Comparison of ENCODE assay signal across 8 mouse cellular contexts in the genomic region with DNA sequence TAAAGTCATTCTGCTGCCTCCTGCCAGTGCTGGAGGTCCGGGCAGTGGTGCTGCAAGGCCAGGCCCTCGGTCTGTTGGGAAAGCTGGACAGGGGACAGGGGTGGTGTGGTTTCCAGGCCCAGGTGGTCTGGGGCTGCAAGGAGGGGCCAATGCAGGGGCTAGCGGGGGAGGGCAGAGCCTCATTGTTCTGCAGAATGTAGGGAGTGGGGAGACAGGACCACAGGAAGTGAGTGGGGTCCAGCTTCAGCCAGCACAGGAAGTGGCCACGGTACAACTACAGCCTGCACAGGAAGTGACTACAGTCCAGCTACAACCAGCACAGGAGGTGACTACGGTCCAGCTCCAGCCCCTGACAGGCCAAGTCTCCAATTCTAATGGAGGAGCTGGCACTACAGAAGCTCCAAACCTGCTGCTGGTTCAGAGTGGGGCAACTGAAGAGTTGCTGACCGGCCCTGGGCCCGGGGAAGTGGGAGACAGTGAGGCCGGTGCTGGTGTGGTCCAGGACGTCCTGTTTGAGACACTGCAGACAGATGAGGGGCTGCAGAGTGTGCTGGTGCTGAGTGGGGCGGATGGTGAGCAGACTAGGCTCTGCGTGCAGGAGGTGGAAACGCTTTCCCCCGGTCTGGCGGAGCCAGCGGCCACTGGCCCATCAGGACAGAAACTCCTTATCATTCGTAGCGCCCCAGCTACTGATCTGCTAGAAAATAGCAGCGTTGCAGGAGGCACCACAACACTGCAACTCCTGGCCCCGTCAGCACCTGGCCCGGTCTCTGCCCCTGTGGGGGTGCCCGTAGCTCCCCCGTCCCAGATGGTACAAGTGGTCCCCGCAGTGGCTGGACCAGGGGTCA. TPM values are rescaled to one million over a fixed set of nuclear protein-coding genes. Genes with fewer than 3 reads are reported as not detected.
DNase-seq lines count a peak whose midpoint lies in the region; ATAC-seq lines count a peak whose summit lies in the region.

No protein-coding gene starts in this region.

- peaks cover 41% of the 10 kb centered on the region for H3K36me3 ChIP-seq in kidney, embryonic 15.5 days
- peaks cover 43% of the 10 kb centered on the region for H3K36me3 ChIP-seq in embryonic facial prominence, embryonic 13.5 days
- H3K36me3 ChIP-seq in hindbrain, embryonic 15.5 days = peaks cover 23% of the 10 kb centered on the region; the same call in 1 of the 2 replicates
- H3K36me3 ChIP-seq in midbrain, embryonic 16.5 days (ENCODE audit: control insufficient read depth, insufficient read depth, low read length) = peaks cover 14% of the 10 kb centered on the region

- H3K4me3 ChIP-seq in kidney, embryonic 15.5 days (replicated peaks) = no peak overlapping the region
- no peak overlapping the region for H3K4me3 ChIP-seq in embryonic facial prominence, embryonic 13.5 days
- no peak overlapping the region for H3K4me3 ChIP-seq in hindbrain, embryonic 15.5 days
- no peak overlapping the region for H3K4me3 ChIP-seq in midbrain, embryonic 16.5 days (ENCODE audit: low read depth, low read length)

- ATAC-seq in kidney, embryonic 15.5 days (replicated peaks; ENCODE audit: low FRiP score) = no peak
- ATAC-seq in embryonic facial prominence, embryonic 13.5 days (ENCODE audit: insufficient number of reproducible peaks, insufficient read depth, low FRiP score, low TSS enrichment, low read depth) = no peak
- ATAC-seq in hindbrain, embryonic 15.5 days (ENCODE audit: low FRiP score, low read depth) = no peak
- ATAC-seq in midbrain, embryonic 16.5 days = no peak

- peak overlapping the region; percentile 92 for H3K27ac ChIP-seq in kidney, embryonic 15.5 days
- H3K27ac ChIP-seq in embryonic facial prominence, embryonic 13.5 days = peak overlapping the region; percentile 69
- H3K27ac ChIP-seq in hindbrain, embryonic 15.5 days (replicated peaks) = peak overlapping the region; percentile 99
- peak overlapping the region; percentile 99 for H3K27ac ChIP-seq in midbrain, embryonic 16.5 days (ENCODE audit: low read length)

- no peak overlapping the region for H3K9ac ChIP-seq in kidney, embryonic 15.5 days
- H3K9ac ChIP-seq in embryonic facial prominence, embryonic 13.5 days = peak overlapping the region; percentile 36
- peak overlapping the region; percentile 57; the same call in 1 of the 2 replicates for H3K9ac ChIP-seq in hindbrain, embryonic 15.5 days
- H3K9ac ChIP-seq in midbrain, embryonic 16.5 days (ENCODE audit: low read depth, low read length) = peak overlapping the region; percentile 85

- H3K4me1 ChIP-seq in kidney, embryonic 15.5 days = peaks cover 63% of the 10 kb centered on the region
- H3K4me1 ChIP-seq in embryonic facial prominence, embryonic 13.5 days = peaks cover 60% of the 10 kb centered on the region
- peaks cover 63% of the 10 kb centered on the region for H3K4me1 ChIP-seq in hindbrain, embryonic 15.5 days (replicated peaks)
- H3K4me1 ChIP-seq in midbrain, embryonic 16.5 days (ENCODE audit: control insufficient read depth, insufficient read depth, low read length) = peaks cover 51% of the 10 kb centered on the region

- no peaks in the 10 kb centered on the region for H3K9me3 ChIP-seq in kidney, embryonic 15.5 days (replicated peaks)
- H3K9me3 ChIP-seq in embryonic facial prominence, embryonic 13.5 days = no peaks in the 10 kb centered on the region
- H3K9me3 ChIP-seq in hindbrain, embryonic 15.5 days = no peaks in the 10 kb centered on the region
- H3K9me3 ChIP-seq in midbrain, embryonic 16.5 days (replicated peaks; ENCODE audit: control insufficient read depth, low read length, poor library complexity, severe bottlenecking) = no peaks in the 10 kb centered on the region

- H3K27me3 ChIP-seq in kidney, embryonic 15.5 days = no peaks in the 10 kb centered on the region
- no peaks in the 10 kb centered on the region for H3K27me3 ChIP-seq in embryonic facial prominence, embryonic 13.5 days
- H3K27me3 ChIP-seq in hindbrain, embryonic 15.5 days = no peaks in the 10 kb centered on the region
- H3K27me3 ChIP-seq in midbrain, embryonic 16.5 days (ENCODE audit: control insufficient read depth, insufficient read depth, low read depth, low read length) = no peaks in the 10 kb centered on the region

- no peak for DNase-seq in kidney, adult 9 months
- DNase-seq in urinary bladder, postnatal 25 days (ENCODE audit: low spot score) = no peak
- DNase-seq in frontal cortex, adult 2 months (ENCODE audit: extremely low spot score in 1 of 2, low spot score in 1 of 2) = no peak
- no peak for DNase-seq in right cerebral cortex, postnatal 4 days

- peak overlapping the region; percentile 20; the same call in 1 of the 2 replicates for H3K4me2 ChIP-seq in kidney, embryonic 15.5 days
- H3K4me2 ChIP-seq in embryonic facial prominence, embryonic 13.5 days = no peak overlapping the region
- peak overlapping the region; percentile 96 for H3K4me2 ChIP-seq in hindbrain, embryonic 15.5 days
- H3K4me2 ChIP-seq in midbrain, embryonic 16.5 days (ENCODE audit: low read length) = peak overlapping the region; percentile 92; the same call in 1 of the 2 replicates

- 63% methylated on average over 23 of the region's 23 CpGs for WGBS in kidney, embryonic 15.5 days
- 63% methylated on average over 23 of the region's 23 CpGs for whole genome bisulfite sequencing in embryonic facial prominence, embryonic 13.5 days
- WGBS in hindbrain, embryonic 15.5 days = 58% methylated on average over 23 of the region's 23 CpGs
- WGBS in midbrain, embryonic 16.5 days = 56% methylated on average over 23 of the region's 23 CpGs

RNA-seq across cellular contexts. Expression of a gene that starts 0.6 kb away (rescaled TPM):
- 4.2 and 5.3 TPM in 2 replicates for polyA plus RNA-seq in kidney, embryonic 15.5 days (2015; fragmentation: Nextera tagmentation; extraction: Ambion mirVana)
- polyA plus RNA-seq in embryonic facial prominence, embryonic 13.5 days (2015; fragmentation: Nextera tagmentation; extraction: Ambion mirVana) = 3.3 and 4.6 TPM in 2 replicates
- polyA plus RNA-seq in hindbrain, embryonic 15.5 days (2015; fragmentation: Nextera tagmentation; extraction: Ambion mirVana) = 35.3 and 35.8 TPM in 2 replicates
- polyA plus RNA-seq in midbrain, embryonic 16.5 days (2015; fragmentation: Nextera tagmentation; extraction: Ambion mirVana) = 48.2 and 49.4 TPM in 2 replicates
- 99.2 and 108 TPM in 2 replicates for polyA plus RNA-seq in frontal cortex, adult 2 months (2012; rRNA removed)

RNA-seq across cellular contexts. Expression of a gene that starts 4.4 kb away (rescaled TPM):
- 1.9 and 2.7 TPM in 2 replicates for polyA plus RNA-seq in kidney, embryonic 15.5 days (2015; fragmentation: Nextera tagmentation; extraction: Ambion mirVana)
- 0.51 and 0.62 TPM in 2 replicates for polyA plus RNA-seq in embryonic facial prominence, embryonic 13.5 days (2015; fragmentation: Nextera tagmentation; extraction: Ambion mirVana)
- 1.2 and 1.3 TPM in 2 replicates for polyA plus RNA-seq in hindbrain, embryonic 15.5 days (2015; fragmentation: Nextera tagmentation; extraction: Ambion mirVana)
- polyA plus RNA-seq in midbrain, embryonic 16.5 days (2015; fragmentation: Nextera tagmentation; extraction: Ambion mirVana) = 0.72 and 0.85 TPM in 2 replicates
- polyA plus RNA-seq in frontal cortex, adult 2 months (2012; rRNA removed) = 11.1 and 12.5 TPM in 2 replicates

RNA-seq across cellular contexts. Expression of a gene that starts 6.2 kb away (rescaled TPM):
- 4.0 and 4.1 TPM in 2 replicates for polyA plus RNA-seq in kidney, embryonic 15.5 days (2015; fragmentation: Nextera tagmentation; extraction: Ambion mirVana)
- 4.3 and 4.8 TPM in 2 replicates for polyA plus RNA-seq in embryonic facial prominence, embryonic 13.5 days (2015; fragmentation: Nextera tagmentation; extraction: Ambion mirVana)
- 3.5 and 4.2 TPM in 2 replicates for polyA plus RNA-seq in hindbrain, embryonic 15.5 days (2015; fragmentation: Nextera tagmentation; extraction: Ambion mirVana)
- 3.1 and 3.6 TPM in 2 replicates for polyA plus RNA-seq in midbrain, embryonic 16.5 days (2015; fragmentation: Nextera tagmentation; extraction: Ambion mirVana)
- 9.6 and 10.8 TPM in 2 replicates for polyA plus RNA-seq in frontal cortex, adult 2 months (2012; rRNA removed)

RNA-seq across cellular contexts. Expression of a gene that starts 14.9 kb away (rescaled TPM):
- not detected in 2 replicates for polyA plus RNA-seq in kidney, embryonic 15.5 days (2015; fragmentation: Nextera tagmentation; extraction: Ambion mirVana)
- polyA plus RNA-seq in embryonic facial prominence, embryonic 13.5 days (2015; fragmentation: Nextera tagmentation; extraction: Ambion mirVana) = 0.15 TPM in 1 of 2 replicates, not detected in the other
- 0.45 and 0.47 TPM in 2 replicates for polyA plus RNA-seq in hindbrain, embryonic 15.5 days (2015; fragmentation: Nextera tagmentation; extraction: Ambion mirVana)
- 0.32 and 0.38 TPM in 2 replicates for polyA plus RNA-seq in midbrain, embryonic 16.5 days (2015; fragmentation: Nextera tagmentation; extraction: Ambion mirVana)
- 0.44 and 0.53 TPM in 2 replicates for polyA plus RNA-seq in frontal cortex, adult 2 months (2012; rRNA removed)

RNA-seq across cellular contexts. Expression of a gene that starts 43.0 kb away (rescaled TPM):
- polyA plus RNA-seq in kidney, embryonic 15.5 days (2015; fragmentation: Nextera tagmentation; extraction: Ambion mirVana) = 0.19 and 0.27 TPM in 2 replicates
- polyA plus RNA-seq in embryonic facial prominence, embryonic 13.5 days (2015; fragmentation: Nextera tagmentation; extraction: Ambion mirVana) = 0.18 TPM in 1 of 2 replicates, not detected in the other
- 0.12 and 0.18 TPM in 2 replicates for polyA plus RNA-seq in hindbrain, embryonic 15.5 days (2015; fragmentation: Nextera tagmentation; extraction: Ambion mirVana)
- 0.18 TPM in 1 of 2 replicates, not detected in the other for polyA plus RNA-seq in midbrain, embryonic 16.5 days (2015; fragmentation: Nextera tagmentation; extraction: Ambion mirVana)
- polyA plus RNA-seq in frontal cortex, adult 2 months (2012; rRNA removed) = 0.22 and 0.27 TPM in 2 replicates
